Mouse (Mus musculus) cerebellum, adult 2 months (tissue): Measurements from ENCODE around the gene Shbg.

Source experiments
- CTCF ChIP-seq: fragments of 200-500 bp; IDR thresholded peaks from 2 replicates; pipeline ENCODE4 v1.5.1; 2011; ENCODE audit warnings: low read depth, mild to moderate bottlenecking, control low read depth, low read length, moderate library complexity, borderline replicate concordance; ENCODE audit not compliant: insufficient read depth
- POLR2A ChIP-seq: fragments of 200-500 bp; IDR thresholded peaks from 2 replicates; pipeline ENCODE4 v1.6.1; 2011; ENCODE audit warnings: low read length, control low read depth, borderline replicate concordance; ENCODE audit not compliant: insufficient read depth

GRCm38 (mm10) chr11:69582230-69582805 is 35.4 kb downstream of the Shbg start:
- no peak for TF ChIP-seq CTCF
- no peak for TF ChIP-seq POLR2A
